In the genomic region with DNA sequence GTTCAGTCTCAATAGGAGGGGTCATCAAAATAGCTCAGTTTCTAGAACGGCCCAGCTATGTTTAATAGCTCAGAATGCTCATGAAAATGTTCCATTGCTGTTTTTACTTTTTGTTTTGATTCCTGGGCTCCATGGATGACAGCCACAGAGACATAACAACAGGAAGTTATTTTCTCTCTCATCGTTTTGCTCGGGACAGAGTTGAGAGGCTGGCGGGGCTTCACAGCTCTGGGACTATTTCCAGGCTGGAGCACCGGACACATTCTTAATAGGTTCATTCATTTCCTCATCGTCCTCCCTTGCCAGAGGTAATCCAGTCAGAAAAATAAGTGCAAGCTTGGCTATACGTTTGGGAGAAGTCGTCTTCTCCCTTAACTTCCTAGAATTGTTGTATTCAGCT, we compare ENCODE assay signal across 12 mouse cellular contexts. TPM values are rescaled to one million over a fixed set of nuclear protein-coding genes. Genes with fewer than 3 reads are reported as not detected.
A peak's percentile ranks its signal among the peaks of the same experiment; 100 is the strongest.
DNase-seq lines count a peak whose midpoint lies in the region; ATAC-seq lines count a peak whose summit lies in the region.
"Had no signal": no experiment of that assay in that cellular context is flagged by ENCODE, and none has a peak within 500 bp of the region (broad histone marks: within the 10 kb centered on the region; RNA-seq: fewer than 3 reads in every experiment).

No protein-coding gene starts in this region.

- WGBS in heart, embryonic 10.5 days = 51% methylated on average over 8 of the region's 8 CpGs
- 25% methylated on average over 8 of the region's 8 CpGs for WGBS in heart, embryonic 16.5 days
- WGBS in kidney, embryonic 16.5 days = 38% methylated on average over 8 of the region's 8 CpGs
- 76% methylated on average over 8 of the region's 8 CpGs for WGBS in hindbrain, embryonic 11.5 days

- H3K27ac ChIP-seq in heart, embryonic 10.5 days = no peak overlapping the region
- peak overlapping the region; percentile 82 for H3K27ac ChIP-seq in brown adipose tissue, adult 24 weeks (replicated peaks; ENCODE audit: low read depth, low read length)
- peak overlapping the region; percentile 39 for H3K27ac ChIP-seq in heart, embryonic 16.5 days (ENCODE audit: low read length)
- peak overlapping the region; percentile 71; the same call in 1 of the 2 replicates for H3K27ac ChIP-seq in kidney, embryonic 16.5 days (ENCODE audit: low read length)
- H3K27ac ChIP-seq in hindbrain, embryonic 11.5 days (ENCODE audit: low read depth, low read length) = no peak overlapping the region
- H3K27ac ChIP-seq: forebrain, embryonic 12.5 days; limb, embryonic 12.5 days; stomach, embryonic 15.5 days had no signal

- ATAC-seq in heart, embryonic 16.5 days (replicated peaks; ENCODE audit: extremely low read depth, insufficient read depth, low FRiP score) = peak; percentile 54
- no peak for ATAC-seq in kidney, embryonic 16.5 days (ENCODE audit: low FRiP score, low TSS enrichment)
- ATAC-seq in hindbrain, embryonic 11.5 days (ENCODE audit: low FRiP score) = no peak
- no peak for ATAC-seq in activated CD4-positive, CD25-positive, alpha-beta regulatory T cell, adult 4 months

- H3K9ac ChIP-seq in heart, embryonic 16.5 days (ENCODE audit: low read length) = no peak overlapping the region
- H3K9ac ChIP-seq in kidney, embryonic 16.5 days (replicated peaks; ENCODE audit: low read length) = no peak overlapping the region
- no peak overlapping the region for H3K9ac ChIP-seq in hindbrain, embryonic 11.5 days (ENCODE audit: low read depth, low read length)
- H3K9ac ChIP-seq: forebrain, embryonic 12.5 days; limb, embryonic 12.5 days; stomach, embryonic 15.5 days had no signal

- no peaks in the 10 kb centered on the region for H3K4me1 ChIP-seq in heart, embryonic 10.5 days
- H3K4me1 ChIP-seq in brown adipose tissue, adult 24 weeks (ENCODE audit: control insufficient read depth, insufficient read depth, insufficient read length, low read length) = peaks cover 9% of the 10 kb centered on the region
- peaks cover 9% of the 10 kb centered on the region; the same call in 1 of the 2 replicates for H3K4me1 ChIP-seq in heart, embryonic 16.5 days (ENCODE audit: control insufficient read depth, insufficient read depth, low read length)
- H3K4me1 ChIP-seq in kidney, embryonic 16.5 days (ENCODE audit: insufficient read depth, low read length) = peaks cover 13% of the 10 kb centered on the region
- no peaks in the 10 kb centered on the region for H3K4me1 ChIP-seq in hindbrain, embryonic 11.5 days (replicated peaks; ENCODE audit: control insufficient read depth, insufficient read depth, low read length)
- H3K4me1 ChIP-seq: forebrain, embryonic 12.5 days; limb, embryonic 12.5 days; megakaryocyte, embryonic 14.5 days; stomach, embryonic 15.5 days had no signal

- H3K9me3 ChIP-seq in heart, embryonic 10.5 days = no peaks in the 10 kb centered on the region
- H3K9me3 ChIP-seq in heart, embryonic 16.5 days (replicated peaks; ENCODE audit: control insufficient read depth, low read length) = no peaks in the 10 kb centered on the region; the same call in 1 of the 2 replicates
- H3K9me3 ChIP-seq in kidney, embryonic 16.5 days (ENCODE audit: low read length) = no peaks in the 10 kb centered on the region
- H3K9me3 ChIP-seq in hindbrain, embryonic 11.5 days (ENCODE audit: control insufficient read depth, low read length) = no peaks in the 10 kb centered on the region
- H3K9me3 ChIP-seq: forebrain, embryonic 12.5 days; limb, embryonic 12.5 days; megakaryocyte, embryonic 14.5 days; stomach, embryonic 15.5 days had no signal

- H3K4me3 ChIP-seq in heart, embryonic 10.5 days = no peak overlapping the region
- H3K4me3 ChIP-seq in brown adipose tissue, adult 24 weeks (ENCODE audit: insufficient read depth, low read depth, low read length) = 0 out of 2 replicates have a peak overlapping the region, but pooled peaks have one; percentile 1
- H3K4me3 ChIP-seq in heart, embryonic 16.5 days (ENCODE audit: low read length) = no peak overlapping the region
- H3K4me3 ChIP-seq in kidney, embryonic 16.5 days (ENCODE audit: low read length) = no peak overlapping the region
- no peak overlapping the region for H3K4me3 ChIP-seq in hindbrain, embryonic 11.5 days (ENCODE audit: low read depth, low read length)
- H3K4me3 ChIP-seq: forebrain, embryonic 12.5 days; limb, embryonic 12.5 days; megakaryocyte, embryonic 14.5 days; stomach, embryonic 15.5 days had no signal

- H3K27me3 ChIP-seq in heart, embryonic 10.5 days (ENCODE audit: insufficient read depth, poor library complexity, severe bottlenecking) = no peaks in the 10 kb centered on the region
- no peaks in the 10 kb centered on the region for H3K27me3 ChIP-seq in heart, embryonic 16.5 days (ENCODE audit: control insufficient read depth, insufficient read depth, low read length)
- H3K27me3 ChIP-seq in kidney, embryonic 16.5 days (ENCODE audit: insufficient read depth, low read length) = no peaks in the 10 kb centered on the region
- H3K27me3 ChIP-seq in hindbrain, embryonic 11.5 days (ENCODE audit: control insufficient read depth, insufficient read depth, low read length) = no peaks in the 10 kb centered on the region
- H3K27me3 ChIP-seq: megakaryocyte, embryonic 14.5 days; stomach, embryonic 15.5 days had no signal

- H3K36me3 ChIP-seq in heart, embryonic 10.5 days = no peaks in the 10 kb centered on the region
- H3K36me3 ChIP-seq in heart, embryonic 16.5 days (ENCODE audit: control insufficient read depth, insufficient read depth) = no peaks in the 10 kb centered on the region
- no peaks in the 10 kb centered on the region for H3K36me3 ChIP-seq in kidney, embryonic 16.5 days (ENCODE audit: insufficient read depth, low read length)
- H3K36me3 ChIP-seq in hindbrain, embryonic 11.5 days (ENCODE audit: control insufficient read depth, insufficient read depth, low read length) = no peaks in the 10 kb centered on the region
- H3K36me3 ChIP-seq: forebrain, embryonic 12.5 days; limb, embryonic 12.5 days; stomach, embryonic 15.5 days had no signal

- no peak overlapping the region for H3K4me2 ChIP-seq in heart, embryonic 16.5 days (ENCODE audit: low read depth, low read length)
- H3K4me2 ChIP-seq in kidney, embryonic 16.5 days (replicated peaks; ENCODE audit: low read depth, low read length) = no peak overlapping the region
- H3K4me2 ChIP-seq in hindbrain, embryonic 11.5 days (replicated peaks; ENCODE audit: low read depth, low read length) = no peak overlapping the region
- H3K4me2 ChIP-seq: forebrain, embryonic 12.5 days; limb, embryonic 12.5 days; stomach, embryonic 15.5 days had no signal

- DNase-seq in heart, adult 18-20 months = peak; percentile 46 to 67
- DNase-seq in heart, embryonic 10.5 days (ENCODE audit: low spot score) = no peak
- DNase-seq in hindbrain, embryonic 11.5 days (ENCODE audit: low spot score) = no peak
- DNase-seq in right cerebral cortex, postnatal 10 days (ENCODE audit: low spot score in 2 of 2) = no peak

RNA-seq across cellular contexts. Expression of a gene that starts 27.9 kb away (rescaled TPM):
- 10 to 100 TPM in 1 of 2 experiments, 1 to 10 TPM in 1; 6.3 to 10.0 TPM for total RNA-seq in heart, adult 18-20 months (2021)
- not detected in 2 replicates for polyA plus RNA-seq in heart, embryonic 10.5 days (2016; fragmentation: Nextera tagmentation; extraction: Ambion mirVana)
- 4.5 and 6.3 TPM in 2 replicates for polyA plus RNA-seq in brown adipose tissue, adult 24 weeks (2012; ENCODE audit: insufficient read depth, insufficient read length, missing spikeins)
- polyA plus RNA-seq in heart, embryonic 16.5 days (2015; fragmentation: Nextera tagmentation; extraction: Ambion mirVana) = 0.84 and 1.00 TPM in 2 replicates
- polyA plus RNA-seq in kidney, embryonic 16.5 days (2015; fragmentation: Nextera tagmentation; extraction: Ambion mirVana) = 0.81 and 0.95 TPM in 2 replicates
- not detected in 2 replicates for polyA plus RNA-seq in hindbrain, embryonic 11.5 days (2014; fragmentation: Nextera tagmentation; extraction: Ambion mirVana)
- 10 to 100 TPM; 18.8 to 23.6 TPM for polyA plus RNA-seq in activated CD4-positive, CD25-positive, alpha-beta regulatory T cell, adult 4 months (2017; shearing (Covaris generic))
- polyA plus RNA-seq: forebrain, embryonic 12.5 days had no signal

Comparison
In these comparisons a context has a peak if more than half of its experiments do, and no peak if none do; other contexts are left out.
1. DNase-seq: peak in heart, adult 18-20 months (2 of 2); none in heart, embryonic 10.5 days (single experiment), hindbrain, embryonic 11.5 days (single experiment) and right cerebral cortex, postnatal 10 days (0 of 2).
2. H3K27ac ChIP-seq: peak in brown adipose tissue, adult 24 weeks (single experiment), heart, embryonic 16.5 days (single experiment) and kidney, embryonic 16.5 days (single experiment); none in heart, embryonic 10.5 days (single experiment) and hindbrain, embryonic 11.5 days (single experiment).